ENCODE assay signal across 8 mouse cellular contexts in genomic region chr2:25577951-25578795, GRCm38 (mm10). TPM values are rescaled to one million over a fixed set of nuclear protein-coding genes. Genes with fewer than 3 reads are reported as not detected.
DNase-seq lines count a peak whose midpoint lies in the region; ATAC-seq lines count a peak whose summit lies in the region.

No protein-coding gene starts in this region.

- no peak overlapping the region for H3K27ac ChIP-seq in heart, embryonic 14.5 days (replicated peaks in 1 of 2; ENCODE audit: control insufficient read depth in 1 of 2, insufficient read depth in 1 of 2, low read depth in 2 of 2, low read length in 2 of 2)
- H3K27ac ChIP-seq in embryonic facial prominence, embryonic 13.5 days, result no peak overlapping the region
- H3K27ac ChIP-seq in kidney, embryonic 16.5 days (ENCODE audit: low read length), result no peak overlapping the region
- no peak overlapping the region for H3K27ac ChIP-seq in neural tube, embryonic 12.5 days

- H3K27me3 ChIP-seq in heart, embryonic 14.5 days (ENCODE audit: control insufficient read depth, insufficient read depth, low read length), result peaks cover 55% of the 10 kb centered on the region
- peaks cover 60% of the 10 kb centered on the region for H3K27me3 ChIP-seq in embryonic facial prominence, embryonic 13.5 days
- peaks cover 55% of the 10 kb centered on the region for H3K27me3 ChIP-seq in kidney, embryonic 16.5 days (ENCODE audit: insufficient read depth, low read length)
- peaks cover 59% of the 10 kb centered on the region for H3K27me3 ChIP-seq in neural tube, embryonic 12.5 days (replicated peaks)

- H3K4me3 ChIP-seq in heart, embryonic 14.5 days (ENCODE audit: control insufficient read depth in 1 of 2, insufficient read depth in 1 of 2, low read depth in 1 of 2, low read length in 2 of 2), result peak overlapping the region; percentile 1 to 29; a peak in 2 of 4 replicates
- H3K4me3 ChIP-seq in embryonic facial prominence, embryonic 13.5 days, result peak overlapping the region; percentile 32
- H3K4me3 ChIP-seq in kidney, embryonic 16.5 days (ENCODE audit: low read length), result peak overlapping the region; percentile 29
- H3K4me3 ChIP-seq in neural tube, embryonic 12.5 days, result peak overlapping the region; percentile 19

- intact Hi-C loops in heart, postnatal 14 days (cut with DNase I), result no loop called here

- 0 out of 2 replicates have a peak overlapping the region, but pooled peaks have one; percentile 11 for H3K9ac ChIP-seq in heart, embryonic 14.5 days (ENCODE audit: low read length)
- H3K9ac ChIP-seq in embryonic facial prominence, embryonic 13.5 days, result peak overlapping the region; percentile 58
- peak overlapping the region; percentile 52 for H3K9ac ChIP-seq in kidney, embryonic 16.5 days (replicated peaks; ENCODE audit: low read length)
- H3K9ac ChIP-seq in neural tube, embryonic 12.5 days, result peak overlapping the region; percentile 26; the same call in 1 of the 2 replicates

- WGBS in heart, embryonic 14.5 days, result 6% methylated on average over 75 of the region's 75 CpGs
- WGBS in embryonic facial prominence, embryonic 13.5 days, result 5% methylated on average over 75 of the region's 75 CpGs
- WGBS in kidney, embryonic 16.5 days, result 4% methylated on average over 75 of the region's 75 CpGs
- 6% methylated on average over 75 of the region's 75 CpGs for WGBS in neural tube, embryonic 12.5 days

- H3K4me1 ChIP-seq in heart, embryonic 14.5 days (ENCODE audit: control insufficient read depth in 2 of 2, insufficient read depth in 2 of 2, low read length in 2 of 2), result peaks cover 37 to 55% of the 10 kb centered on the region in 2 experiments
- H3K4me1 ChIP-seq in embryonic facial prominence, embryonic 13.5 days, result peaks cover 80% of the 10 kb centered on the region
- H3K4me1 ChIP-seq in kidney, embryonic 16.5 days (ENCODE audit: insufficient read depth, low read length), result peaks cover 66% of the 10 kb centered on the region
- H3K4me1 ChIP-seq in neural tube, embryonic 12.5 days, result peaks cover 73% of the 10 kb centered on the region

- H3K36me3 ChIP-seq in heart, embryonic 14.5 days (ENCODE audit: control insufficient read depth, insufficient read depth, low read length), result peaks cover 6% of the 10 kb centered on the region
- peaks cover 6% of the 10 kb centered on the region for H3K36me3 ChIP-seq in embryonic facial prominence, embryonic 13.5 days
- H3K36me3 ChIP-seq in kidney, embryonic 16.5 days (ENCODE audit: insufficient read depth, low read length), result no peaks in the 10 kb centered on the region
- peaks cover 3% of the 10 kb centered on the region for H3K36me3 ChIP-seq in neural tube, embryonic 12.5 days

- H3K9me3 ChIP-seq in heart, embryonic 14.5 days (ENCODE audit: control insufficient read depth, low read length), result no peaks in the 10 kb centered on the region
- no peaks in the 10 kb centered on the region for H3K9me3 ChIP-seq in embryonic facial prominence, embryonic 13.5 days
- no peaks in the 10 kb centered on the region for H3K9me3 ChIP-seq in kidney, embryonic 16.5 days (ENCODE audit: low read length)
- no peaks in the 10 kb centered on the region for H3K9me3 ChIP-seq in neural tube, embryonic 12.5 days

- DNase-seq in heart, postnatal 14 days, result no peak
- DNase-seq in Muller cell, postnatal 12 days (ENCODE audit: inconsistent ontology term), result peak; percentile 21
- DNase-seq in MN1 (ENCODE audit: low spot score), result no peak

- ATAC-seq in heart, embryonic 14.5 days (ENCODE audit: insufficient number of reproducible peaks, insufficient read depth, low FRiP score, low read depth), result no peak
- ATAC-seq in embryonic facial prominence, embryonic 13.5 days (ENCODE audit: insufficient number of reproducible peaks, insufficient read depth, low FRiP score, low TSS enrichment, low read depth), result no peak
- ATAC-seq in kidney, embryonic 16.5 days (ENCODE audit: low FRiP score, low TSS enrichment), result no peak
- no peak for ATAC-seq in neural tube, embryonic 12.5 days (ENCODE audit: low FRiP score, low read depth)
- no peak for ATAC-seq in frontal cortex, adult (ENCODE audit: low TSS enrichment)

- H3K4me2 ChIP-seq in heart, embryonic 14.5 days (ENCODE audit: low read length), result peak overlapping the region; percentile 51
- H3K4me2 ChIP-seq in embryonic facial prominence, embryonic 13.5 days, result peak overlapping the region; percentile 53
- peak overlapping the region; percentile 50 for H3K4me2 ChIP-seq in kidney, embryonic 16.5 days (replicated peaks; ENCODE audit: low read depth, low read length)
- H3K4me2 ChIP-seq in neural tube, embryonic 12.5 days (replicated peaks), result peak overlapping the region; percentile 50

RNA-seq across cellular contexts. Expression of gene Phpt1, which starts 3.1 kb away (rescaled TPM):
- 240 and 250 TPM in 2 replicates for polyA plus RNA-seq in heart, embryonic 14.5 days (2014; fragmentation: Nextera tagmentation; extraction: Ambion mirVana)
- total RNA-seq in heart, postnatal 14 days (2021), result 10 to 100 TPM; 75.4 to 76.0 TPM
- polyA plus RNA-seq in embryonic facial prominence, embryonic 13.5 days (2015; fragmentation: Nextera tagmentation; extraction: Ambion mirVana), result 169 and 174 TPM in 2 replicates
- 193 and 206 TPM in 2 replicates for polyA plus RNA-seq in kidney, embryonic 16.5 days (2015; fragmentation: Nextera tagmentation; extraction: Ambion mirVana)
- 169 and 176 TPM in 2 replicates for polyA plus RNA-seq in neural tube, embryonic 12.5 days (2016; fragmentation: Nextera tagmentation; extraction: Ambion mirVana)

RNA-seq across cellular contexts. Expression of gene Ajm1, which starts 3.4 kb away (rescaled TPM):
- not detected in 2 replicates for polyA plus RNA-seq in heart, embryonic 14.5 days (2014; fragmentation: Nextera tagmentation; extraction: Ambion mirVana)
- under 1 TPM in 1 of 2 experiments, not detected in 1; 0.10 TPM for total RNA-seq in heart, postnatal 14 days (2021)
- polyA plus RNA-seq in embryonic facial prominence, embryonic 13.5 days (2015; fragmentation: Nextera tagmentation; extraction: Ambion mirVana), result 0.39 and 0.62 TPM in 2 replicates
- polyA plus RNA-seq in kidney, embryonic 16.5 days (2015; fragmentation: Nextera tagmentation; extraction: Ambion mirVana), result 0.18 and 0.22 TPM in 2 replicates
- 2.3 and 3.0 TPM in 2 replicates for polyA plus RNA-seq in neural tube, embryonic 12.5 days (2016; fragmentation: Nextera tagmentation; extraction: Ambion mirVana)

RNA-seq across cellular contexts. Expression of gene Mamdc4, which starts 3.5 kb away (rescaled TPM):
- 1.4 and 1.9 TPM in 2 replicates for polyA plus RNA-seq in heart, embryonic 14.5 days (2014; fragmentation: Nextera tagmentation; extraction: Ambion mirVana)
- 1 to 10 TPM; 3.0 to 5.2 TPM for total RNA-seq in heart, postnatal 14 days (2021)
- polyA plus RNA-seq in embryonic facial prominence, embryonic 13.5 days (2015; fragmentation: Nextera tagmentation; extraction: Ambion mirVana), result 4.3 and 7.2 TPM in 2 replicates
- 12.2 and 14.7 TPM in 2 replicates for polyA plus RNA-seq in kidney, embryonic 16.5 days (2015; fragmentation: Nextera tagmentation; extraction: Ambion mirVana)
- 1.7 and 4.8 TPM in 2 replicates for polyA plus RNA-seq in neural tube, embryonic 12.5 days (2016; fragmentation: Nextera tagmentation; extraction: Ambion mirVana)

RNA-seq across cellular contexts. Expression of gene Edf1, which starts 20.5 kb away (rescaled TPM):
- polyA plus RNA-seq in heart, embryonic 14.5 days (2014; fragmentation: Nextera tagmentation; extraction: Ambion mirVana), result 279 and 319 TPM in 2 replicates
- total RNA-seq in heart, postnatal 14 days (2021), result 100 to 1,000 TPM; 175 to 185 TPM
- polyA plus RNA-seq in embryonic facial prominence, embryonic 13.5 days (2015; fragmentation: Nextera tagmentation; extraction: Ambion mirVana), result 335 and 341 TPM in 2 replicates
- polyA plus RNA-seq in kidney, embryonic 16.5 days (2015; fragmentation: Nextera tagmentation; extraction: Ambion mirVana), result 372 and 373 TPM in 2 replicates
- 386 TPM in 2 replicates for polyA plus RNA-seq in neural tube, embryonic 12.5 days (2016; fragmentation: Nextera tagmentation; extraction: Ambion mirVana)

RNA-seq across cellular contexts. Expression of gene Rabl6, which starts 30.1 kb away (rescaled TPM):
- 41.9 and 42.1 TPM in 2 replicates for polyA plus RNA-seq in heart, embryonic 14.5 days (2014; fragmentation: Nextera tagmentation; extraction: Ambion mirVana)
- 10 to 100 TPM; 48.1 to 49.7 TPM for total RNA-seq in heart, postnatal 14 days (2021)
- 80.3 and 81.9 TPM in 2 replicates for polyA plus RNA-seq in embryonic facial prominence, embryonic 13.5 days (2015; fragmentation: Nextera tagmentation; extraction: Ambion mirVana)
- polyA plus RNA-seq in kidney, embryonic 16.5 days (2015; fragmentation: Nextera tagmentation; extraction: Ambion mirVana), result 69.8 and 73.9 TPM in 2 replicates
- 78.3 and 82.5 TPM in 2 replicates for polyA plus RNA-seq in neural tube, embryonic 12.5 days (2016; fragmentation: Nextera tagmentation; extraction: Ambion mirVana)
